Mouse (Mus musculus) left cerebral cortex, adult 2 months (tissue): ENCODE measurements at regions not wholly inside any gene's neighbourhood (a gene's known extent, or its start where the extent isn't known, plus 50 kb on each side); places are given as distances from the start of the nearest gene placed in this dataset.
"Not testable (repeated sequence)": the region's sequence is repeated elsewhere in the genome, so short reads cannot be mapped to it uniquely, and the experiment has no call there.

Source experiments
- DNase-seq, 2 experiments: peaks; one replicate each; pipeline ENCODE4 v3.0.0; 2021 to 2022; ENCODE audit warnings: low spot score in 2 of 2, mixed read lengths in 1 of 2; ENCODE audit errors: extremely low spot score in 1 of 2
- H3K27ac ChIP-seq: fragments of 200-600 bp; 2 replicates; pipeline ENCODE4 v1.8.1; 2022
- H3K4me3 ChIP-seq: fragments of 200-600 bp; 2 replicates; pipeline ENCODE4 v1.8.1; 2022
- CTCF ChIP-seq: fragments of 200-600 bp; IDR thresholded peaks from 2 replicates; pipeline ENCODE4 v1.8.1; 2022; ENCODE audit warnings: antibody characterized with exemption, mild to moderate bottlenecking, moderate library complexity
- intact Hi-C: fragments of 180-260 bp; cut with DNase I; formaldehyde crosslinking; loops from one replicate; pipeline ENCODE4 v1.15.1; 2025

DNA sequence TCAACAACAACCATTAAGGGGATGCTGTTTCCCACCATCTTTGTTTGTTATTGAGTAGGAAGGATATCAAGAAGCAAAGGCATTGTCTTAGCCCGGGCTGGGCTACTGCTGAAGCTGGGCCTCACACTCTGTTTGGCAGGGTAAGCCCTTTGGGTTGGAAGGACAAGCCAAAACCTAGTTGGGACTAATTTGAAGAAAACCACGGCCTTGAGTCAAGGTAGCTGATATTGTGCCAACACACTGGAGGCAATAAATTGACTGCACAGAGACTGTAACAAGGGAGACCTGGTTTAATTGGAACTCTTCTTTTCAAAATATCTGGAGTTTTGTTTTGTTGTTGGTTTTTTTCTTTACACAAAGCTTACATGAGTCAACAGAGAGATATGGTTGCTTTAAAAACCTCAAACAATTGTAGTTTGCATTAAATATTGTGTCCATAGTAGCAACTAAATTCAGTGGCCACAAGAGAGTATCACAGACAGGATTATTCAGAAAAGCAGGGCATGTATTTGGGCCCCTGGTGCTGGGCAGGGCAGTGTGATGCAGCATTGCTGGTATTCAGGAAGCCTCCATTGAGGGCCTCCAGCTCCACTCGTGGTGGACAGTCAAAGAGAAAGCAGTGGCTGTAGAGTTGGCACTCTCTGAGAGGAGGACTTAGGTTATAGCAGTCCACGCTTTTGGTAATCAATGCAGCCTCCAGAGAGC lies 105.5 kb upstream of the Ubl3 start:
- Histone ChIP-seq H3K4me3 (no peak overlapping the region), H3K27ac (no peak overlapping the region)
- no peak for TF ChIP-seq CTCF
- intact Hi-C loops = no loop called here
- DNase-seq = no peak

- no peak for TF ChIP-seq CTCF
- intact Hi-C loops = loop anchor here (5.0 kb wide), 1 partner anchor 75 kb away; no protein-coding TSS in a partner anchor
- no peak for DNase-seq
- no peak overlapping the region for H3K27ac ChIP-seq
- no peak overlapping the region for H3K4me3 ChIP-seq
Measured at GRCm38 (mm10) chr5:148652525-148653243, 100.1 kb upstream of the Ubl3 start.

- intact Hi-C loops = loop anchor here (5.0 kb wide), 1 partner anchor 74 kb away; no protein-coding TSS in a partner anchor
- DNase-seq = no peak
- no peak for TF ChIP-seq CTCF
- Histone ChIP-seq H3K27ac (no peak overlapping the region), H3K4me3 (no peak overlapping the region)
Measured at GRCm38 (mm10) chr5:148651736-148652135, 99.1 kb upstream of the Ubl3 start.

GRCm38 (mm10) chr5:148649573-148649972 lies 97.0 kb upstream of the Ubl3 start:
- DNase-seq, H3K27ac ChIP-seq, intact Hi-C loops, H3K4me3 ChIP-seq: not testable (repeated sequence)

GRCm38 (mm10) chr5:148649123-148649522 lies 96.5 kb upstream of the Ubl3 start:
- intact Hi-C loops = no loop called here
- H3K27ac ChIP-seq = no peak overlapping the region
- no peak for DNase-seq
- no peak overlapping the region for H3K4me3 ChIP-seq
- no peak for TF ChIP-seq CTCF

DNA sequence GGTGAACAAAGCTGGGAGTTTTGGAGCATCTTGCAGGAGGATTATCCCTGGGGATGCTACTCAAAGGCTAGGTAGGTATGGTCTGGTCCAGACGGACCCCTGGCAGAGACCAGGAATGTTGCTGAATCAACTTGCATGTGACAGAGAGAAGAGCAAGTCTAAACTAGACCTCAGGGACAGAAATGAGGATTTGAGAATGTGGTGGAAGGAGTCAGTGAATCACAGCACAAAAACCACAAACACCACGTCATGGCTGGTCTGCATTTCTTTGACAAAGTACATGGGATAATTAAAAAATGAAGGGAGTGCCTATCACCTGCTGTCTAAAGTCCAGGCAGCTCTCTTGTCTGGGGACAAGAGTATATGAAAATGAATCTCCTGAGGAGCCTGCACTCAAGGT lies 95.1 kb upstream of the Ubl3 start:
- no peak for DNase-seq
- intact Hi-C loops = no loop called here
- no peak for TF ChIP-seq CTCF
- Histone ChIP-seq H3K4me3 (no peak overlapping the region), H3K27ac (no peak overlapping the region)

DNA sequence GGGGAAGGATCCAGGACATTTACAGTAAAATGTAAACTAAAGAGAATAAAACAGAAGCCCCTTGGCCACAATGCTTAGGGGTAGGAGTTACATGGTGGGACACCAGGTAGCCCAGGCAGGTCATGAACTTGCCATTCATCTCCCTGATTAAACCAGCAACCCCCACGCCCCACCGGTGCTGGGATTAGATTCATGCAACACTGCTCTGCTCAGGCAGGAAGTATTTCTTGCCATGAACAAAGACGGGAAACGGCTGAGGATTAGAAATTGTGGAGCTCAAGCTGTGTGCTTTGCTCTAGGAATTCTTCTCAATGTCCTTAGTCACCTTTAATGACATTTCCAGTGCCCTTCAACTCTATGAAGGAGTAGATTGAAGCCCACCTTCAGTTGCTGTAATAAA lies 93.2 kb upstream of the Ubl3 start:
- no peak for DNase-seq
- no peak for TF ChIP-seq CTCF
- Histone ChIP-seq H3K4me3 (no peak overlapping the region), H3K27ac (no peak overlapping the region)
- intact Hi-C loops = no loop called here

DNA sequence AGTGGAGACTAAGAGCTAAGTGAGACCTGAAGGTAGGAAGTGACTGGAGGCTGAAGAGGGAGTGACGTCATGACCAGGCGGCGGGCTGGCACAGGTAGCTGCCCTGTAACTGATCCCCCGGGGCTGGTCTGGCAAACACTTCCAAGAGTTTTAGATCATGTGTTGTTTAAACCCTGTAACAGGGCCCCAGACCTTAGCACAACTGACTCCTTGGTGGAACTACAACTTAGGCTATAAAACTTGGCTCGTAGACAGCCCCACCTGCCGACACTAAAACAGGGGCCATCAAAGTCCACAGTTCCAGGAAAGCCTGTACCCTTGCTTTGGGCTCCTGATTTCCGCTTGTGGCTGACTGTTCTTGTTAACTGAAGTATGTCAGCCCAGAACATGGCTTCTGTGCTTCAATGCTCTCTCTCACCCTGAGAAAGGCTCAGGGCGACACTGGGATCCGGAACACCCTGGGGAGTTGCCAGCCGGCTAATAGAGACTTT lies 92.6 kb upstream of the Ubl3 start:
- DNase-seq = no peak
- Histone ChIP-seq H3K27ac (no peak overlapping the region), H3K4me3 (no peak overlapping the region)
- intact Hi-C loops = no loop called here
- TF ChIP-seq CTCF = no peak

DNA sequence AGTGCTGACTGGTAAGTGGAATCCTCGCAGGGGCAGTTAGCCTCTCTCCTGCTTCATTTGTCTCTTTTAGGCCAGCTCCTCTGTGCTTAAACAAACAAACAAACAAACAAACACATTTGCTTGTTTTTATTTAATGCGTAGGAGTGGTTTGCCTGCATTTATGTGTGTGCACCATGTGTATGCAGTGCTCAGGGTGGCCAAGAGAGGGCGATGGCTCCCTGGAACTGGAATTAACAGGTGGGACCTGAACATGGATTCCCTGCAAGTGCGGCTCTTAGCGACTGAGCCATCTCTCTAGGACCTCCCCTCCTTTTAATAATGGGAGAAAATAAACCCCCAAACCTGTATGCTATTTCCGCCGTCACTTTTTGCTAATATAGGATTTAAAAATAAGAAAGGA lies 91.8 kb upstream of the Ubl3 start:
- H3K27ac ChIP-seq = no peak overlapping the region
- H3K4me3 ChIP-seq = no peak overlapping the region
- no peak for DNase-seq
- intact Hi-C loops = no loop called here
- TF ChIP-seq CTCF = no peak; the same call in none of the 2 replicates

DNA sequence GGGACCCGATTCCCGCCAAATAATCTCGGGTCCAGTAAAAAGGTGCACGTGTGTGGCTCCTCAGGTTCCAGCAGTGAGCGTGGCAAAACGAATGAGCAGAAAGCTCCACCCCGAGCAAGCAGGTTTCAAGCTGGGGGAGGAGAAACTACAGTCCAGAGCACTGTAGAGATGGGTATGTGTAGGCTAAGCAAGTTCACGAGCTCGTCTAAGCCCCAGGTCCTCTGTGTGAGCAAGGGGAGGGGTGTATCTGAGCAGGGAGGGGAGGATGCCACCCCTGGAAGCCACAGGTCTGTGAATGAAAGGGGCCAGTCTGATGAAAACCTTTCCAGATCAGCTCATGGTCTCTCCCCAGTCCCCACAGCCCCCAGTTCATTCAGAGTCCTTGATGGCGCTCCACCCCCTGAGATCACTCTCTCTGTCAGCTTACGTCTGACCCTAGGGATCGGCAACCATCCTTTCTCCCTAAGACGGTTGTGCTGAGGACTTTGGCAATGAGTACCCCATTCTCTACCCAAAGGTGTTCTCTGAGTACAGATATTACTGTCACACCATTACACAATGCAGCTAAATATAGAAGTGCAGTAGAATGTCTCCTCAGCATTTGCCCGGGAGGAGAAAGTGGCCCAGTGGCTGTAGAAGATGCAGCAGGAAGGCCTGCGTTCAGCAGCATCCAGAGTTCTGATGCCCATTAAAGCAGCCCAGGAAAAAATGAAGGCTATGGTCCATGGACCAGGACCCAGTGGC lies 89.2 kb upstream of the Ubl3 start:
- DNase-seq = no peak
- no peak overlapping the region for H3K27ac ChIP-seq
- intact Hi-C loops = no loop called here
- no peak for TF ChIP-seq CTCF
- H3K4me3 ChIP-seq = no peak overlapping the region

DNA sequence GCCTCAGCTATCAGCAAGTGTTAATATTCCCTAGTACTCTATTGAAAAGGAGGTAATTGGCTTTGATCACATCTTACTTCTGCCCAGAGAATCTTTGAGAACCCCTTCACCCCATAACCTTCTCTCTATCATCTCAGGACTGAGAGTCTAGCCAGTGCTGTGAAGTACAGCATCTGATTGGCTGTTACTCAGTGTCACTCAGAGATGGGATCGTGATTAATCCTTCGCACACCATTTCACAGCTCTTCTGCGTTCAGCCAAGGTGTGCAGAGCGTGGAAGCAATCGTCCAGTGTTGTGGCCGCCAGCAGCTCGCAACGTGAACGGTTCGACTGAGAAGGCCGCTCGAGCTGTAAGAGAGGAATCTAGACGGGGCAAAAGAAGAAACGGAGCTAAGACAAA lies 87.9 kb upstream of the Ubl3 start:
- no peak for TF ChIP-seq CTCF
- intact Hi-C loops = no loop called here
- DNase-seq = no peak
- H3K27ac ChIP-seq = no peak overlapping the region
- no peak overlapping the region for H3K4me3 ChIP-seq

DNA sequence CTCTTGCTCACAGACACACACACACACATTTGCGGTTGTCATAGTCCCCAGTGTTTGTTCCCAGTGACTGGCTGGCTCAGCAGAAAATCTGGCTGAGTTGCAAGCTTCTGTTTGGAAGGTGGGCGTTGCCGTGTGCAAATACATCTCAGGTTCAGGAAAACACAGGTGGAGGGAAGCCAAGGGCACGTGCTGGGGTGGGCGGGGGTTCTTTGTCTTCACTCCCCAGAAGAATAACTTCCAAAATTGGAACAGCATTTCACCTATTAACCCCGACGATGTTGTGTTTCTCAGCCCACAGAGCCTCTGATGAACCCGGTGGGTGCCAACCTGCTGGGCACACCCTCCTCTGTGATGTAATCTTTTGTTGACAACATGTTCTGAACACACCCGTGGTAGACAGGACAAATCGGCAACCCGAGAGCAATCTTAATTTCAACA lies 82.3 kb upstream of the Ubl3 start:
- DNase-seq = peak in 1 of 2 experiments; percentile 14
- Histone ChIP-seq H3K4me3 (no peak overlapping the region), H3K27ac (no peak overlapping the region)
- TF ChIP-seq CTCF = no peak
- intact Hi-C loops = no loop called here
